Mouse (Mus musculus): ENCODE data around the gene Dhdh.

DNA sequence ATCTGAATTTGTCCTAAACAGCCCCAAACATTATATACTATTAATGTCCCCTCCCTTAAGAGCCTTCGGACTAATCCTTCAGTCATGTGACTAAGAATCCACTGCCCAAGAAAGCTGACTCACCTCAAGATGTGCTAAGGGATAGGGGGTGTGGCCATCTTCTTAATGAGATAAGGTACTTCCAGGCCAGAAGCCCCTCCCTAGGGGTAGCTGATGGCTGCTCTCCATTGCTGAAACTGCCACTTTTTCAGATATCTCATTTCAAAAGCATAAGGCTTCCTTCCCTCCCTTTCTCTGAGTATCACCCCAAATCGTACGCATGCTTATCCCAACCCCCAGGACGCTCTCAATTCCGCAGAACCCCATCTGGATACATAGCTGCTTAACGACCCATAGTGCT lies 20.0 kb upstream of the Dhdh start:
- TF ChIP-seq CTCF (IDR thresholded peaks at IDR 0.05; ENCODE audit: low read depth): no peak
- TF ChIP-seq EP300 (IDR thresholded peaks at IDR 0.05; ENCODE audit: low read depth): peak; percentile 83

All from liver, embryonic 14.5 days (tissue).